Mouse (Mus musculus): Measurements from ENCODE around the gene Fabp3. TPM values are rescaled to one million over a fixed set of nuclear protein-coding genes. Genes with fewer than 3 reads are reported as not detected.

Fabp3 gene
- polyA plus RNA-seq, 1 experiment from 2014 or later = 1.3 TPM

- H3K9ac ChIP-seq = no peak overlapping the region
- no peak overlapping the region for H3K4me3 ChIP-seq
- H3K4me2 ChIP-seq = no peak overlapping the region
- peaks cover 17% of the 10 kb centered on the region for H3K27me3 ChIP-seq (replicated peaks)
- H3K36me3 ChIP-seq = peaks cover 56% of the 10 kb centered on the region
- H3K9me3 ChIP-seq (replicated peaks) = no peaks in the 10 kb centered on the region
- H3K27ac ChIP-seq = no peak overlapping the region
- ATAC-seq = no peak
- H3K4me1 ChIP-seq = peaks cover 16% of the 10 kb centered on the region
- WGBS (ENCODE audit: insufficient replicate concordance) = 82% methylated on average over 13 of the region's 13 CpGs
These were observed 7.6 kb downstream of the Fabp3 start for GRCm38 (mm10) chr4:130315771-130316527.

- Histone ChIP-seq H3K9me3 (replicated peaks) (no peaks in the 10 kb centered on the region), H3K4me2 (no peak overlapping the region), H3K9ac (no peak overlapping the region), H3K4me1 (peaks cover 21% of the 10 kb centered on the region), H3K4me3 (no peak overlapping the region), H3K36me3 (peaks cover 61% of the 10 kb centered on the region), H3K27ac (no peak overlapping the region), H3K27me3 (replicated peaks) (peaks cover 10% of the 10 kb centered on the region)
- WGBS (ENCODE audit: insufficient replicate concordance) = 82% methylated on average over 10 of the region's 10 CpGs
- no peak for ATAC-seq
These were observed 8.3 kb downstream of the Fabp3 start for GRCm38 (mm10) chr4:130316691-130317090.

- WGBS (ENCODE audit: insufficient replicate concordance) = 82% methylated on average over 3 of the region's 3 CpGs
- Histone ChIP-seq H3K4me1 (peaks cover 35% of the 10 kb centered on the region), H3K27me3 (replicated peaks) (no peaks in the 10 kb centered on the region), H3K9ac (no peak overlapping the region), H3K4me2 (no peak overlapping the region), H3K9me3 (replicated peaks) (no peaks in the 10 kb centered on the region), H3K36me3 (peaks cover 75% of the 10 kb centered on the region), H3K27ac (no peak overlapping the region), H3K4me3 (no peak overlapping the region)
- ATAC-seq = no peak
These were observed 9.7 kb downstream of the Fabp3 start for GRCm38 (mm10) chr4:130318122-130318521.

- H3K36me3 ChIP-seq = peaks cover 81% of the 10 kb centered on the region
- no peak overlapping the region for H3K4me3 ChIP-seq
- no peak overlapping the region for H3K27ac ChIP-seq
- 73% methylated on average over 7 of the region's 7 CpGs for WGBS (ENCODE audit: insufficient replicate concordance)
- no peaks in the 10 kb centered on the region for H3K27me3 ChIP-seq (replicated peaks)
- H3K9me3 ChIP-seq (replicated peaks) = no peaks in the 10 kb centered on the region
- H3K9ac ChIP-seq = no peak overlapping the region
- ATAC-seq = no peak
- no peak overlapping the region for H3K4me2 ChIP-seq
- peaks cover 39% of the 10 kb centered on the region for H3K4me1 ChIP-seq
These were observed 11.2 kb downstream of the Fabp3 start for GRCm38 (mm10) chr4:130319564-130319963.

GRCm38 (mm10) chr4:130321640-130322039, 13.2 kb downstream of the Fabp3 start:
- H3K27me3 ChIP-seq (replicated peaks) = no peaks in the 10 kb centered on the region
- no peak overlapping the region for H3K4me3 ChIP-seq
- 67% methylated on average over 7 of the region's 7 CpGs for WGBS (ENCODE audit: insufficient replicate concordance)
- peaks cover 86% of the 10 kb centered on the region for H3K36me3 ChIP-seq
- no peak overlapping the region for H3K4me2 ChIP-seq
- no peaks in the 10 kb centered on the region for H3K9me3 ChIP-seq (replicated peaks)
- H3K27ac ChIP-seq = peak overlapping the region; percentile 15; the same call in 1 of the 2 replicates
- peaks cover 32% of the 10 kb centered on the region for H3K4me1 ChIP-seq
- H3K9ac ChIP-seq = no peak overlapping the region
- ATAC-seq = peak; percentile 80; the same call in 1 of the 2 replicates

GRCm38 (mm10) chr4:130322567-130322966, 14.2 kb downstream of the Fabp3 start:
- Histone ChIP-seq H3K4me1 (peaks cover 27% of the 10 kb centered on the region), H3K4me2 (no peak overlapping the region), H3K9me3 (replicated peaks) (no peaks in the 10 kb centered on the region), H3K4me3 (no peak overlapping the region), H3K36me3 (peaks cover 87% of the 10 kb centered on the region), H3K27me3 (replicated peaks) (no peaks in the 10 kb centered on the region), H3K9ac (no peak overlapping the region), H3K27ac (no peak overlapping the region)
- 78% methylated on average over 7 of the region's 7 CpGs for WGBS (ENCODE audit: insufficient replicate concordance)
- ATAC-seq = no peak

GRCm38 (mm10) chr4:130323165-130323564, 14.8 kb downstream of the Fabp3 start:
- Histone ChIP-seq H3K36me3 (peaks cover 89% of the 10 kb centered on the region), H3K27ac (no peak overlapping the region), H3K4me3 (no peak overlapping the region), H3K27me3 (replicated peaks) (no peaks in the 10 kb centered on the region), H3K9ac (no peak overlapping the region), H3K4me2 (no peak overlapping the region), H3K9me3 (replicated peaks) (no peaks in the 10 kb centered on the region), H3K4me1 (peaks cover 27% of the 10 kb centered on the region)
- ATAC-seq = no peak
- 43% methylated on average over 1 of the region's 1 CpGs for WGBS (ENCODE audit: insufficient replicate concordance)

GRCm38 (mm10) chr4:130323607-130324006, 15.2 kb downstream of the Fabp3 start:
- Histone ChIP-seq H3K27ac (no peak overlapping the region), H3K27me3 (replicated peaks) (no peaks in the 10 kb centered on the region), H3K4me1 (peaks cover 24% of the 10 kb centered on the region), H3K4me3 (no peak overlapping the region), H3K4me2 (no peak overlapping the region), H3K9me3 (replicated peaks) (no peaks in the 10 kb centered on the region), H3K36me3 (peaks cover 89% of the 10 kb centered on the region), H3K9ac (no peak overlapping the region)
- 79% methylated on average over 5 of the region's 5 CpGs for WGBS (ENCODE audit: insufficient replicate concordance)
- ATAC-seq = no peak

GRCm38 (mm10) chr4:130325446-130325845, 17.1 kb downstream of the Fabp3 start:
- Histone ChIP-seq H3K27me3 (replicated peaks) (no peaks in the 10 kb centered on the region), H3K36me3 (peaks cover 90% of the 10 kb centered on the region)

GRCm38 (mm10) chr4:130327366-130327765, 19.0 kb downstream of the Fabp3 start:
- ATAC-seq = no peak
- no peak overlapping the region for H3K27ac ChIP-seq
- no peak overlapping the region for H3K4me2 ChIP-seq
- H3K4me1 ChIP-seq = peaks cover 12% of the 10 kb centered on the region
- no peaks in the 10 kb centered on the region for H3K27me3 ChIP-seq (replicated peaks)
- no peaks in the 10 kb centered on the region for H3K9me3 ChIP-seq (replicated peaks)
- H3K9ac ChIP-seq = no peak overlapping the region
- H3K36me3 ChIP-seq = peaks cover 88% of the 10 kb centered on the region
- 86% methylated on average over 9 of the region's 9 CpGs for WGBS (ENCODE audit: insufficient replicate concordance)
- no peak overlapping the region for H3K4me3 ChIP-seq

More at GRCm38 (mm10) chr4:130325446-130325845, 17.1 kb downstream of the Fabp3 start:
- Histone ChIP-seq H3K4me2 (no peak overlapping the region), H3K4me1 (peaks cover 24% of the 10 kb centered on the region), H3K27ac (no peak overlapping the region), H3K4me3 (no peak overlapping the region), H3K9ac (no peak overlapping the region), H3K9me3 (replicated peaks) (no peaks in the 10 kb centered on the region)
- 87% methylated on average over 2 of the region's 2 CpGs for WGBS (ENCODE audit: insufficient replicate concordance)
- no peak for ATAC-seq

GRCm38 (mm10) chr4:130335867-130336266, 27.5 kb downstream of the Fabp3 start:
- H3K4me3 ChIP-seq = no peak overlapping the region
- H3K36me3 ChIP-seq = peaks cover 60% of the 10 kb centered on the region
- H3K4me2 ChIP-seq = no peak overlapping the region
- ATAC-seq = peak; percentile 49; the same call in 1 of the 2 replicates
- no peak overlapping the region for H3K27ac ChIP-seq
- no peak overlapping the region for H3K9ac ChIP-seq
- H3K9me3 ChIP-seq (replicated peaks) = no peaks in the 10 kb centered on the region
- no peaks in the 10 kb centered on the region for H3K4me1 ChIP-seq
- WGBS (ENCODE audit: insufficient replicate concordance) = 73% methylated on average over 5 of the region's 5 CpGs
- no peaks in the 10 kb centered on the region for H3K27me3 ChIP-seq (replicated peaks)

- ATAC-seq = peak; percentile 57; the same call in 1 of the 2 replicates
- Histone ChIP-seq H3K4me3 (no peak overlapping the region), H3K27me3 (replicated peaks) (no peaks in the 10 kb centered on the region), H3K9me3 (replicated peaks) (no peaks in the 10 kb centered on the region), H3K27ac (no peak overlapping the region), H3K4me1 (no peaks in the 10 kb centered on the region), H3K9ac (no peak overlapping the region), H3K36me3 (peaks cover 53% of the 10 kb centered on the region), H3K4me2 (no peak overlapping the region)
- 22% methylated on average over 4 of the region's 4 CpGs for WGBS (ENCODE audit: insufficient replicate concordance)
These were observed 33.3 kb downstream of the Fabp3 start for GRCm38 (mm10) chr4:130341691-130342090.

Measured in liver, embryonic 12.5 days (tissue).